22 mouse cellular contexts compared by ENCODE assay signal in genomic region chr1:125495320-125496083, GRCm38 (mm10). TPM values are rescaled to one million over a fixed set of nuclear protein-coding genes. Genes with fewer than 3 reads are reported as not detected.
DNase-seq lines count a peak whose midpoint lies in the region; ATAC-seq and TF ChIP-seq lines count a peak whose summit lies in the region.
"Had no signal": no experiment of that assay in that cellular context is flagged by ENCODE, and none has a peak within 500 bp of the region (broad histone marks: within the 10 kb centered on the region; RNA-seq: fewer than 3 reads in every experiment).

No protein-coding gene starts in this region.

- DNase-seq in liver, postnatal 0 days: no peak
- no peak for DNase-seq in liver
- peak; percentile 19 for DNase-seq in MEL (ENCODE audit: low read depth, low spot score)
- no peak for DNase-seq in frontal cortex, postnatal 36 days (ENCODE audit: low spot score in 2 of 2)
- DNase-seq in midbrain, embryonic 14.5 days: no peak
- DNase-seq: adrenal gland, adult 8-10 months; adrenal gland, postnatal 36 days; cerebellum, adult 2 months; cerebellum, postnatal 10 days; gastrocnemius, adult 2 months; gastrocnemius, postnatal 36 days; heart, adult 18-20 months; heart, postnatal 10 days had no signal

- H3K4me3 ChIP-seq in liver, postnatal 0 days (ENCODE audit: low read depth, low read length): no peak overlapping the region
- no peak overlapping the region for H3K4me3 ChIP-seq in MEL (ENCODE audit: control insufficient read depth in 1 of 2, insufficient read depth in 1 of 2, low read depth in 2 of 2, low read length in 2 of 2)
- no peak overlapping the region for H3K4me3 ChIP-seq in intestine, embryonic 15.5 days (replicated peaks)
- H3K4me3 ChIP-seq in midbrain, embryonic 14.5 days (replicated peaks; ENCODE audit: low read depth, low read length): no peak overlapping the region
- H3K4me3 ChIP-seq: embryonic facial prominence, embryonic 10.5 days; forebrain, embryonic 13.5 days; gastrocnemius, adult 2 months; heart, embryonic 10.5 days; hindbrain, embryonic 13.5 days had no signal

- no peaks in the 10 kb centered on the region for H3K27me3 ChIP-seq in liver, postnatal 0 days (ENCODE audit: insufficient read depth, low read length)
- H3K27me3 ChIP-seq in MEL (ENCODE audit: control insufficient read depth in 1 of 2, insufficient read depth in 2 of 2, low read length in 2 of 2): peaks cover 0 to 1% of the 10 kb centered on the region in 2 experiments; a peak in 1 of 4 replicates
- H3K27me3 ChIP-seq in intestine, embryonic 15.5 days (replicated peaks): no peaks in the 10 kb centered on the region
- H3K27me3 ChIP-seq in midbrain, embryonic 14.5 days (ENCODE audit: control insufficient read depth, insufficient read depth, low read length): no peaks in the 10 kb centered on the region
- H3K27me3 ChIP-seq: forebrain, embryonic 13.5 days; hindbrain, embryonic 13.5 days; Patski had no signal

- no peaks in the 10 kb centered on the region for H3K36me3 ChIP-seq in liver, postnatal 0 days (replicated peaks; ENCODE audit: insufficient read depth, low read length)
- H3K36me3 ChIP-seq in MEL (ENCODE audit: control insufficient read depth in 1 of 2, insufficient read depth in 2 of 2, low read length in 2 of 2): no peaks in the 10 kb centered on the region
- no peaks in the 10 kb centered on the region for H3K36me3 ChIP-seq in intestine, embryonic 15.5 days
- H3K36me3 ChIP-seq in midbrain, embryonic 14.5 days (ENCODE audit: control insufficient read depth, insufficient read depth, low read length): no peaks in the 10 kb centered on the region
- H3K36me3 ChIP-seq: embryonic facial prominence, embryonic 10.5 days; heart, embryonic 10.5 days; hindbrain, embryonic 13.5 days had no signal

- no peak for TF ChIP-seq CTCF in liver, postnatal 0 days (IDR thresholded peaks at IDR 0.05; ENCODE audit: low read depth)
- no peak for TF ChIP-seq CTCF in MEL (IDR thresholded peaks at IDR 0.05 in 2 of 3, conservative IDR thresholded peaks at IDR 0.05 in 1 of 3; ENCODE audit: control insufficient read depth in 1 of 3, insufficient read depth in 1 of 3, low read depth in 2 of 3, low read length in 3 of 3, poor library complexity in 1 of 3, severe bottlenecking in 1 of 3)

- H3K4me2 ChIP-seq in liver, postnatal 0 days (ENCODE audit: low read depth, low read length): no peak overlapping the region
- H3K4me2 ChIP-seq in intestine, embryonic 15.5 days (replicated peaks): no peak overlapping the region
- H3K4me2 ChIP-seq in midbrain, embryonic 14.5 days (ENCODE audit: low read length): no peak overlapping the region
- H3K4me2 ChIP-seq: forebrain, embryonic 13.5 days; hindbrain, embryonic 13.5 days had no signal

- no peaks in the 10 kb centered on the region for H3K4me1 ChIP-seq in liver, postnatal 0 days (ENCODE audit: insufficient read depth)
- H3K4me1 ChIP-seq in MEL (ENCODE audit: control insufficient read depth in 1 of 2, insufficient read depth in 2 of 2, low read length in 2 of 2): no peaks in the 10 kb centered on the region
- no peaks in the 10 kb centered on the region for H3K4me1 ChIP-seq in intestine, embryonic 15.5 days (replicated peaks)
- H3K4me1 ChIP-seq in midbrain, embryonic 14.5 days (ENCODE audit: control insufficient read depth, insufficient read depth, low read length): no peaks in the 10 kb centered on the region
- H3K4me1 ChIP-seq: embryonic facial prominence, embryonic 10.5 days; forebrain, embryonic 13.5 days; hindbrain, embryonic 13.5 days had no signal

- no peaks in the 10 kb centered on the region for H3K79me2 ChIP-seq in MEL (ENCODE audit: control insufficient read depth, insufficient read depth, low read length, poor library complexity)

- TF ChIP-seq RAD21 in MEL (IDR thresholded peaks at IDR 0.05; ENCODE audit: low read depth, low read length): no peak

- no peaks in the 10 kb centered on the region for H3K9me3 ChIP-seq in liver, postnatal 0 days (ENCODE audit: low read length)
- H3K9me3 ChIP-seq in MEL (replicated peaks; ENCODE audit: insufficient read depth, low read length): no peaks in the 10 kb centered on the region
- H3K9me3 ChIP-seq in intestine, embryonic 15.5 days: no peaks in the 10 kb centered on the region
- H3K9me3 ChIP-seq in midbrain, embryonic 14.5 days (ENCODE audit: control insufficient read depth, low read length): no peaks in the 10 kb centered on the region
- H3K9me3 ChIP-seq: embryonic facial prominence, embryonic 10.5 days; forebrain, embryonic 13.5 days; heart, embryonic 10.5 days; hindbrain, embryonic 13.5 days had no signal

- TF ChIP-seq POLR2A in MEL (IDR thresholded peaks at IDR 0.05; ENCODE audit: control insufficient read depth in 1 of 2, insufficient read depth in 1 of 2, low read depth in 1 of 2, low read length in 2 of 2, poor library complexity in 1 of 2): no peak

- ATAC-seq in liver, postnatal 0 days: peak; percentile 65
- peak; percentile 62 for ATAC-seq in intestine, embryonic 15.5 days
- ATAC-seq in midbrain, embryonic 14.5 days (ENCODE audit: low FRiP score, low TSS enrichment): no peak
- no peak for ATAC-seq in megakaryocyte, adult 5-6 weeks (ENCODE audit: poor library complexity, severe bottlenecking)
- ATAC-seq: forebrain, embryonic 13.5 days; forebrain, postnatal 0 days; hindbrain, postnatal 0 days; Patski had no signal

- whole genome bisulfite sequencing in liver, postnatal 0 days (ENCODE audit: insufficient replicate concordance): 80% methylated on average over 11 of the region's 13 CpGs
- 87% methylated on average over 13 of the region's 13 CpGs for WGBS in intestine, embryonic 15.5 days
- 87% methylated on average over 11 of the region's 13 CpGs for WGBS in midbrain, embryonic 14.5 days

- no peak overlapping the region for H3K9ac ChIP-seq in liver, postnatal 0 days (replicated peaks)
- H3K9ac ChIP-seq in MEL (ENCODE audit: control insufficient read depth, low read depth, low read length, poor library complexity, severe bottlenecking): no peak overlapping the region
- H3K9ac ChIP-seq in intestine, embryonic 15.5 days: no peak overlapping the region
- H3K9ac ChIP-seq in midbrain, embryonic 14.5 days (replicated peaks; ENCODE audit: low read length): no peak overlapping the region
- H3K9ac ChIP-seq: forebrain, embryonic 13.5 days; forebrain, postnatal 0 days; hindbrain, embryonic 13.5 days had no signal

- TF ChIP-seq EP300 in liver, postnatal 0 days (IDR thresholded peaks at IDR 0.05; ENCODE audit: low read depth): no peak
- TF ChIP-seq EP300 in MEL (IDR thresholded peaks at IDR 0.05; ENCODE audit: low read depth in 1 of 2, low read length in 2 of 2): no peak

- no peak overlapping the region for H3K27ac ChIP-seq in liver, postnatal 0 days (ENCODE audit: low read depth)
- H3K27ac ChIP-seq in MEL (ENCODE audit: control insufficient read depth, low read depth, low read length): no peak overlapping the region
- no peak overlapping the region for H3K27ac ChIP-seq in intestine, embryonic 15.5 days
- no peak overlapping the region for H3K27ac ChIP-seq in midbrain, embryonic 14.5 days (replicated peaks; ENCODE audit: low read depth, low read length)
- H3K27ac ChIP-seq: embryonic facial prominence, embryonic 10.5 days; forebrain, embryonic 13.5 days; gastrocnemius, adult 2 months; heart, embryonic 10.5 days; hindbrain, embryonic 13.5 days; hindbrain, postnatal 0 days had no signal

TF ChIP-seq in MEL, 35 proteins besides CTCF, POLR2A, EP300 and RAD21:
- TF ChIP-seq ETS1 (IDR thresholded peaks at IDR 0.05; ENCODE audit: low read depth, low read length): no peak
- no peak for TF ChIP-seq POLR2AphosphoS2 (IDR thresholded peaks at IDR 0.05; ENCODE audit: low read length)
- TF ChIP-seq CHD2 (IDR thresholded peaks at IDR 0.05; ENCODE audit: low read length): no peak
- TF ChIP-seq ZKSCAN1 (IDR thresholded peaks at IDR 0.05; ENCODE audit: low read depth, low read length): no peak
- TF ChIP-seq ZMIZ1 (IDR thresholded peaks at IDR 0.05; ENCODE audit: low read depth, low read length): no peak
- no peak for TF ChIP-seq NELFE (IDR thresholded peaks at IDR 0.05; ENCODE audit: low read depth, low read length)
- TF ChIP-seq USF1 (IDR thresholded peaks at IDR 0.05; ENCODE audit: low read depth, low read length): no peak
- no peak for TF ChIP-seq GATA1 (IDR thresholded peaks at IDR 0.05; ENCODE audit: low read depth, low read length)
- TF ChIP-seq KAT2A (conservative IDR thresholded peaks at IDR 0.05; ENCODE audit: low read depth, low read length): no peak
- TF ChIP-seq ZC3H11A (IDR thresholded peaks at IDR 0.05; ENCODE audit: low read depth, low read length): no peak

RNA-seq across cellular contexts. Expression of gene Actr3, which starts 60.0 kb away (rescaled TPM):
- 116 and 129 TPM in 2 replicates for polyA plus RNA-seq in liver, postnatal 0 days (2015; fragmentation: Nextera tagmentation; extraction: Ambion mirVana)
- 154 and 191 TPM in 2 replicates for total RNA-seq in MEL (2012; rRNA removed)
- 100 to 1,000 TPM in 1 of 2 experiments, not detected in 1; 211 TPM for polyA plus RNA-seq in MEL (2012; ENCODE audit: insufficient read depth in 1 of 2, insufficient read length in 2 of 2, low read depth in 1 of 2, low replicate concordance in 2 of 2, missing spikeins in 1 of 2)
- 342 and 356 TPM in 2 replicates for polyA plus RNA-seq in intestine, embryonic 15.5 days (2015; fragmentation: Nextera tagmentation; extraction: Ambion mirVana)
- 210 and 274 TPM in 2 replicates for polyA plus RNA-seq in midbrain, embryonic 14.5 days (2014; fragmentation: Nextera tagmentation; extraction: Ambion mirVana)
- total RNA-seq in megakaryocyte, adult 5-6 weeks (2015): 1,201 and 1,297 TPM in 2 replicates
- total RNA-seq in megakaryocyte, adult 5-6 weeks (2017): 1,894 and 2,105 TPM in 2 replicates

Comparison
In these comparisons a context has a peak if more than half of its experiments do, and no peak if none do; other contexts are left out.
1. ATAC-seq: peak in liver, postnatal 0 days (single experiment) and intestine, embryonic 15.5 days (single experiment); none in midbrain, embryonic 14.5 days (single experiment) and megakaryocyte, adult 5-6 weeks (single experiment).